Mouse (Mus musculus) skeletal muscle tissue, postnatal 0 days (tissue): ENCODE measurements around the gene Gm45233. TPM values are rescaled to one million over a fixed set of nuclear protein-coding genes. Genes with fewer than 3 reads are reported as not detected.

Experiments used
- microRNA-seq, 2 experiments: library from miRNA; unstranded; fragments of <30 nt; microRNA quantifications; one replicate each; pipeline ENCODE4; 2016
- polyA plus RNA-seq: library from polyadenylated mRNA; unstranded; fragments of >200 nt; fragmentation: Nextera tagmentation; extraction: Ambion mirVana; gene quantifications from 2 replicates; pipeline ENCODE4 v1.2.1, GENCODE M21; 2015

Gene Gm45233
- polyA plus RNA-seq: not detected in 2 replicates

GRCm38 (mm10) chr7:43443917-43444293, at the start of gene Gm45233, which contains the start of gene Etfb:
Gene Gm45233 (plus strand): TSS chr7:43444128.
Gene Etfb (plus strand): TSS chr7:43444083.

DNA sequence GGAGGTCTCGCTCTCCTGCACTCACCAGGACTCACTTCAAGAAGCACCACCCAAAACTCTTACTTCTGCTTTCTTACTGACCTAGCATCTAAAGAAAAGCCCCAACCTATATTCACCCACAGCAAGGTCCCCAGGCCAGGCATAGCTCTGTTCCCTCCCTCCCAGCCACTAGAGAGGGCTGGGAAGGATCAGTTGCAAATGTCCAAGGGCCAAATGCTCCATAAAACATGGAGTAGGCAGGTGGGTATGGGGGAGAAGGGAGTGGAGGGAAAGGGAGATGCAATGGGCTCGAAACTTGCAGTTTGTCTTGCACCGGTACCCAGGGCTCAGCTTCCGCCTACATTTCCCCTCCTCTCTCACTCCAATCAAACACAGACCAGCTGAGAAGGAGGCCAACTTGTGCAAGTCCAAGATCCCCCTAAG, 35.8 kb upstream of the Gm45233 start, which contains the start of gene Siglecg:
TSS of gene Siglecg (plus strand) at position 74 of the 423 bp plus-strand sequence.

DNA sequence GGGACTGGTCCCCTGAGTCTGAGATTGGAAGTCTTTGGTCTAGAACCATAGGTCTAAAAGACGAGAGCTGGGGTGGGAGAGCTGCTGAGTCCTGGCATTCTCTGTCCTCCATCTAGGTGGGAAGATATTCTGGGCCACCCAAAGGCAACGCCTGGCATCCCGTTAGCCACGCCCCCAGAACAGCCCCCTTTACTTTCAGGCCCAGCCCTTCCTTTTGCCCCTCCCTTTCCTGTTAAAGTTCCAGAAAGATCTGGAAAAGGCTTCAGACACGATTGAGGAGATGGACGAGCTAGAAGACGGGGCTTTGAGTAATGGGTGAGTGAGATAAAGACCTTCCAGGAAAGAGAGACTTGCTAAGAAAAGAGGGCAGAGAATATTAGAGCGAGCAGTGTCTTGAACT, 16.5 kb upstream of the Gm45233 start, which contains the start of gene Lim2:
TSS of gene Lim2 (plus strand) at position 265 of the 400 bp plus-strand sequence.

GRCm38 (mm10) chr7:43436341-43437255, 7.3 kb upstream of the Gm45233 start, which contains the start of gene Nkg7:
Gene Nkg7 (plus strand): TSS chr7:43437073.

GRCm38 (mm10) chr7:43440482-43440881, 3.4 kb upstream of the Gm45233 start, which contains the start of gene Cldnd2:
Gene Cldnd2 (plus strand): TSS chr7:43440782.

GRCm38 (mm10) chr7:43462851-43463250, 18.9 kb downstream of the Gm45233 start, which contains the start of gene Vsig10l:
Gene Vsig10l (plus strand): TSS chr7:43463151.

GRCm38 (mm10) chr7:43489631-43490125, 45.8 kb downstream of the Gm45233 start, which contains the start of gene Iglon5:
Gene Iglon5 (minus strand): TSS chr7:43490075.

Small RNAs within 50 kb of the gene (microRNA-seq; reads per million reads assigned to microRNA genes)
- 1.4 to 1.5 reads per million in 2 experiments for gene Mir7051

Other genes with a start within 250 kb of the Gm45233 start
- gene Zfp715, start 130.8 kb upstream of the Gm45233 start, polyA plus RNA-seq: 9.5 and 10.8 TPM in 2 replicates
- 0.18 and 0.26 TPM in 2 replicates for gene Siglecf, start 92.8 kb upstream of the Gm45233 start, polyA plus RNA-seq
- 0.04 and 0.13 TPM in 2 replicates for gene Siglecg, start 35.9 kb upstream of the Gm45233 start, polyA plus RNA-seq
- not detected in 2 replicates for gene Lim2, start 16.5 kb upstream of the Gm45233 start, polyA plus RNA-seq
- gene Nkg7, start 7.1 kb upstream of the Gm45233 start, polyA plus RNA-seq: 0.36 and 0.57 TPM in 2 replicates
- not detected in 2 replicates for gene Cldnd2, start 3.3 kb upstream of the Gm45233 start, polyA plus RNA-seq
- gene Etfb, start within 50 bp of the Gm45233 start, polyA plus RNA-seq: 797 TPM in 2 replicates
- 3.4 and 4.3 TPM in 2 replicates for gene Vsig10l, start 19.0 kb downstream of the Gm45233 start, polyA plus RNA-seq
- gene Iglon5, start 45.9 kb downstream of the Gm45233 start, polyA plus RNA-seq: 0.09 TPM in 1 of 2 replicates, not detected in the other
- gene 4931406B18Rik, start 61.8 kb downstream of the Gm45233 start, polyA plus RNA-seq: not detected in 2 replicates
- 2.8 and 3.1 TPM in 2 replicates for gene Cd33, start 100.3 kb downstream of the Gm45233 start, polyA plus RNA-seq
- gene Zfp658, start 118.1 kb downstream of the Gm45233 start, polyA plus RNA-seq: 0.95 and 1.0 TPM in 2 replicates
- 3.7 and 4.3 TPM in 2 replicates for gene Zfp719, start 135.5 kb downstream of the Gm45233 start, polyA plus RNA-seq
- not detected in 2 replicates for gene Zfp819, start 163.0 kb downstream of the Gm45233 start, polyA plus RNA-seq
- not detected in 2 replicates for gene Ceacam18, start 190.6 kb downstream of the Gm45233 start, polyA plus RNA-seq
- 0.77 and 0.99 TPM in 2 replicates for gene Siglece, start 216.0 kb downstream of the Gm45233 start, polyA plus RNA-seq
- 3.7 and 4.7 TPM in 2 replicates for gene Ctu1, start 227.9 kb downstream of the Gm45233 start, polyA plus RNA-seq
- not detected in 2 replicates for gene Klk14, start 246.3 kb downstream of the Gm45233 start, polyA plus RNA-seq